Mouse (Mus musculus) kidney, postnatal 4 days (tissue): ENCODE measurements around the gene Ppp2r3c.
"Not testable (repeated sequence)": the region's sequence is repeated elsewhere in the genome, so short reads cannot be mapped to it uniquely, and the experiment has no call there.

Experiments used
- DNase-seq, 2 experiments: peaks; one replicate each; pipeline ENCODE4 v3.0.0; 2021; ENCODE audit warnings: mixed read lengths in 2 of 2

The Ppp2r3c gene

GRCm38 (mm10) chr12:55302485-55303441 is at the start of gene Ppp2r3c:
Gene Ppp2r3c (minus strand): TSS chr12:55302998.
- peak; percentile 92 to 95 for DNase-seq

- peak; percentile 12 to 32 for DNase-seq
Observed at GRCm38 (mm10) chr12:55344583-55344982, 41.8 kb upstream of the Ppp2r3c start.

- no peak for DNase-seq
Observed at GRCm38 (mm10) chr12:55343998-55344397, 41.2 kb upstream of the Ppp2r3c start.

- not testable (repeated sequence) for DNase-seq
Observed at GRCm38 (mm10) chr12:55343045-55343444, 40.2 kb upstream of the Ppp2r3c start.

- DNase-seq, result not testable (repeated sequence)
Observed at GRCm38 (mm10) chr12:55338490-55338889, 35.7 kb upstream of the Ppp2r3c start.

- DNase-seq, result no peak
Observed at GRCm38 (mm10) chr12:55333662-55334061, 30.9 kb upstream of the Ppp2r3c start.

GRCm38 (mm10) chr12:55329351-55329750 is 26.6 kb upstream of the Ppp2r3c start:
- no peak for DNase-seq

GRCm38 (mm10) chr12:55328784-55329183 is 26.0 kb upstream of the Ppp2r3c start:
- DNase-seq, result no peak

GRCm38 (mm10) chr12:55325702-55326101 is 22.9 kb upstream of the Ppp2r3c start:
- no peak for DNase-seq

GRCm38 (mm10) chr12:55321642-55322291 is 19.0 kb upstream of the Ppp2r3c start:
- peak in 1 of 2 experiments; percentile 35 for DNase-seq

GRCm38 (mm10) chr12:55315192-55315591 is 12.4 kb upstream of the Ppp2r3c start:
- DNase-seq, result peak; percentile 76 to 82

- DNase-seq, result no peak
Observed at GRCm38 (mm10) chr12:55313901-55314300, 11.1 kb upstream of the Ppp2r3c start.

GRCm38 (mm10) chr12:55311841-55312240 is 9.0 kb upstream of the Ppp2r3c start:
- no peak for DNase-seq

GRCm38 (mm10) chr12:55309501-55309900 is 6.7 kb upstream of the Ppp2r3c start:
- DNase-seq, result no peak

GRCm38 (mm10) chr12:55308731-55309130 is 5.9 kb upstream of the Ppp2r3c start:
- no peak for DNase-seq

- DNase-seq, result no peak
Observed at GRCm38 (mm10) chr12:55307566-55307965, 4.8 kb upstream of the Ppp2r3c start.

- no peak for DNase-seq
Observed at GRCm38 (mm10) chr12:55306371-55306770, 3.6 kb upstream of the Ppp2r3c start.

GRCm38 (mm10) chr12:55301472-55302300 is 1.1 kb downstream of the Ppp2r3c start:
- DNase-seq, result peak in 1 of 2 experiments; percentile 21

- DNase-seq, result no peak
Observed at GRCm38 (mm10) chr12:55300820-55301351, 1.9 kb downstream of the Ppp2r3c start.

GRCm38 (mm10) chr12:55299336-55299735 is 3.5 kb downstream of the Ppp2r3c start, which contains the start of gene 1110008L16Rik:
Gene 1110008L16Rik (plus strand): TSS chr12:55299577.
- no peak for DNase-seq

GRCm38 (mm10) chr12:55298112-55298511 is 4.7 kb downstream of the Ppp2r3c start:
- DNase-seq, result no peak

- DNase-seq, result not testable (repeated sequence)
Observed at GRCm38 (mm10) chr12:55277583-55277982, 25.2 kb downstream of the Ppp2r3c start.
